In the genomic region with DNA sequence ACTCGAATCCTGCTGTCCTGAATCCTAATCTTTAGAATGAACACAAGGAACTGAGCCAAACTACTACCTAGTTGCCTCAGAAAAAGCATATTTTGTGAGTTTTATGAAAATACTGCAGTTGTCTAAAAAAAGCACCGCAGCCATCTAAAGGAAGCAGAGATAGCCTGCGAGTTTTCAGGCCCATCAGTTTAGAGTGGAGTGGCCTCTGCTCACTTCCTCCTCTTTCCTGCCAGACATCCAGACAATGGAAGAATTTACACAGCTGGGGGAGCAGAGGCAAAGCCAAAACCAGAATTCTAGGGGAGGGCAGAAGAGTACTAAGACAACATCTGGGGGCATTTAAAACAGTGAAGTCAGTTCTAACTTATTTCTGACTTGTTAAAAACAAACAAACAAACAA, we compare ENCODE assay signal across 15 mouse cellular contexts.
DNase-seq lines count a peak whose midpoint lies in the region; ATAC-seq and TF ChIP-seq lines count a peak whose summit lies in the region.
"Had no signal": no experiment of that assay in that cellular context is flagged by ENCODE, and none has a peak within 500 bp of the region (broad histone marks: within the 10 kb centered on the region; RNA-seq: fewer than 3 reads in every experiment).

No protein-coding gene starts in this region.

- intact Hi-C loops in heart, postnatal 25 days (cut with DNase I), result loop anchor here (5.0 kb wide), 1 partner anchor 41 kb away; no protein-coding TSS in a partner anchor

- no peak overlapping the region for H3K4me3 ChIP-seq in kidney, embryonic 14.5 days (ENCODE audit: low read length)
- H3K4me3 ChIP-seq in ES-E14 (ENCODE audit: insufficient read depth in 1 of 2, low read depth in 1 of 2, low read length in 2 of 2, poor library complexity in 1 of 2, severe bottlenecking in 1 of 2), result peak overlapping the region; percentile 1 to 4; a peak in 2 of 4 replicates
- no peak overlapping the region for H3K4me3 ChIP-seq in heart, embryonic 12.5 days
- H3K4me3 ChIP-seq: midbrain, embryonic 15.5 days had no signal

- 84% methylated on average over 3 of the region's 3 CpGs for WGBS in kidney, embryonic 14.5 days
- 51% methylated on average over 3 of the region's 3 CpGs for WGBS in heart, embryonic 12.5 days

- ATAC-seq in kidney, embryonic 14.5 days (ENCODE audit: low FRiP score, low TSS enrichment), result no peak
- ATAC-seq in heart, embryonic 12.5 days (ENCODE audit: insufficient number of reproducible peaks, low FRiP score), result peak; percentile 57; the same call in 1 of the 2 replicates
- ATAC-seq: midbrain, embryonic 15.5 days had no signal

- H3K4me1 ChIP-seq in kidney, embryonic 14.5 days (ENCODE audit: control insufficient read depth, insufficient read depth, low read length), result no peaks in the 10 kb centered on the region
- H3K4me1 ChIP-seq in ES-E14 (ENCODE audit: control insufficient read depth in 2 of 2, insufficient read depth in 2 of 2, low read length in 2 of 2, poor library complexity in 1 of 2), result no peaks in the 10 kb centered on the region
- peaks cover 7% of the 10 kb centered on the region; the same call in 1 of the 2 replicates for H3K4me1 ChIP-seq in heart, embryonic 12.5 days (replicated peaks)
- H3K4me1 ChIP-seq: midbrain, embryonic 15.5 days had no signal

- H3K9ac ChIP-seq in kidney, embryonic 14.5 days (ENCODE audit: low read depth, low read length), result no peak overlapping the region
- no peak overlapping the region for H3K9ac ChIP-seq in ES-E14 (ENCODE audit: insufficient read depth, low read depth, low read length, poor library complexity, severe bottlenecking)
- H3K9ac ChIP-seq in heart, embryonic 12.5 days, result no peak overlapping the region
- H3K9ac ChIP-seq: lung, embryonic 14.5 days; midbrain, embryonic 15.5 days had no signal

- H3K27ac ChIP-seq in kidney, embryonic 14.5 days (ENCODE audit: low read depth, low read length), result no peak overlapping the region
- H3K27ac ChIP-seq in ES-E14 (ENCODE audit: insufficient read depth, low read depth, low read length, poor library complexity, severe bottlenecking), result no peak overlapping the region
- H3K27ac ChIP-seq in heart, embryonic 12.5 days (ENCODE audit: poor library complexity, severe bottlenecking), result peak overlapping the region; percentile 50
- H3K27ac ChIP-seq: midbrain, embryonic 15.5 days had no signal

- peak; percentile 30 for DNase-seq in kidney, postnatal 14 days
- no peak for DNase-seq in ES-E14 (ENCODE audit: low read depth, low spot score)
- peak; percentile 29 for DNase-seq in heart, postnatal 25 days (ENCODE audit: low spot score)
- DNase-seq in right cerebral cortex, postnatal 10 days (ENCODE audit: low spot score in 2 of 2), result no peak
- no peak for DNase-seq in thymus, postnatal 25 days
- DNase-seq: gastrocnemius, postnatal 14 days; kidney, adult 2 months; layer of hippocampus, postnatal 36 days; left cerebral cortex, postnatal 4 days; lung, embryonic 14.5 days; right cerebral cortex, postnatal 4 days had no signal

- in situ Hi-C loops in ES-E14 (cut with MboI; ENCODE audit: low sequenced_read_pairs in 2 of 2, unreplicated experiment in 2 of 2), result no loop called here

- H3K27me3 ChIP-seq in kidney, embryonic 14.5 days (ENCODE audit: control insufficient read depth, insufficient read depth, low read length), result no peaks in the 10 kb centered on the region
- H3K27me3 ChIP-seq in heart, embryonic 12.5 days (replicated peaks), result no peaks in the 10 kb centered on the region
- H3K27me3 ChIP-seq: midbrain, embryonic 15.5 days had no signal

- no peak overlapping the region for H3K4me2 ChIP-seq in kidney, embryonic 14.5 days (replicated peaks; ENCODE audit: low read depth, low read length)
- H3K4me2 ChIP-seq in heart, embryonic 12.5 days, result no peak overlapping the region
- H3K4me2 ChIP-seq: liver, embryonic 11.5 days; lung, embryonic 14.5 days; midbrain, embryonic 15.5 days had no signal

- peaks cover 3% of the 10 kb centered on the region; the same call in 1 of the 2 replicates for H3K36me3 ChIP-seq in kidney, embryonic 14.5 days (ENCODE audit: control insufficient read depth, insufficient read depth, low read length)
- no peaks in the 10 kb centered on the region for H3K36me3 ChIP-seq in ES-E14 (ENCODE audit: control insufficient read depth, insufficient read depth, low read length, poor library complexity, severe bottlenecking)
- H3K36me3 ChIP-seq in heart, embryonic 12.5 days, result peaks cover 13% of the 10 kb centered on the region
- H3K36me3 ChIP-seq: midbrain, embryonic 15.5 days had no signal

- no peaks in the 10 kb centered on the region for H3K9me3 ChIP-seq in kidney, embryonic 14.5 days (ENCODE audit: control insufficient read depth, low read length)
- no peaks in the 10 kb centered on the region for H3K9me3 ChIP-seq in ES-E14 (ENCODE audit: control insufficient read depth, insufficient read depth, low read depth, low read length)
- no peaks in the 10 kb centered on the region for H3K9me3 ChIP-seq in heart, embryonic 12.5 days (replicated peaks)
- H3K9me3 ChIP-seq: midbrain, embryonic 15.5 days had no signal

TF ChIP-seq in ES-E14, 5 proteins besides CTCF, POLR2A, EP300 and RAD21:
- no peak for TF ChIP-seq MAFK (IDR thresholded peaks at IDR 0.05; ENCODE audit: insufficient read depth, low read depth, low read length)
- TF ChIP-seq ZC3H11A (IDR thresholded peaks at IDR 0.05; ENCODE audit: borderline replicate concordance, low read depth, low read length), result no peak
- TF ChIP-seq CHD2 (IDR thresholded peaks at IDR 0.05; ENCODE audit: low read depth, low read length), result no peak
- no peak for TF ChIP-seq ZNF384 (IDR thresholded peaks at IDR 0.05; ENCODE audit: low read depth, low read length)
- no peak for TF ChIP-seq HCFC1 (IDR thresholded peaks at IDR 0.05; ENCODE audit: borderline replicate concordance, insufficient read depth, low read length)

Comparison
In these comparisons a context has a peak if more than half of its experiments do, and no peak if none do; other contexts are left out.
1. DNase-seq: peak in kidney, postnatal 14 days (single experiment) and heart, postnatal 25 days (single experiment); none in ES-E14 (single experiment), right cerebral cortex, postnatal 10 days (0 of 2) and thymus, postnatal 25 days (single experiment).
2. H3K4me3 ChIP-seq: peak in ES-E14 (2 of 2); none in kidney, embryonic 14.5 days (single experiment) and heart, embryonic 12.5 days (single experiment).